Mouse (Mus musculus): ENCODE data around the gene Apln.

The Apln gene

GRCm38 (mm10) chrX:48034144-48035113, at the start of gene Apln:
Gene Apln, minus strand, starts transcription at chrX:48034853.
- no peak for TF ChIP-seq GATA4 (IDR thresholded peaks at IDR 0.05; ENCODE audit: insufficient replicate concordance, low read length)

GRCm38 (mm10) chrX:48082364-48082763, 47.7 kb upstream of the Apln start:
- TF ChIP-seq GATA4 (IDR thresholded peaks at IDR 0.05; ENCODE audit: insufficient replicate concordance, low read length): no peak

- TF ChIP-seq GATA4 (IDR thresholded peaks at IDR 0.05; ENCODE audit: insufficient replicate concordance, low read length): no peak
Observed at GRCm38 (mm10) chrX:48076806-48077425, 42.3 kb upstream of the Apln start.

- no peak for TF ChIP-seq GATA4 (IDR thresholded peaks at IDR 0.05; ENCODE audit: insufficient replicate concordance, low read length)
Observed at GRCm38 (mm10) chrX:48074691-48075090, 40.0 kb upstream of the Apln start.

DNA sequence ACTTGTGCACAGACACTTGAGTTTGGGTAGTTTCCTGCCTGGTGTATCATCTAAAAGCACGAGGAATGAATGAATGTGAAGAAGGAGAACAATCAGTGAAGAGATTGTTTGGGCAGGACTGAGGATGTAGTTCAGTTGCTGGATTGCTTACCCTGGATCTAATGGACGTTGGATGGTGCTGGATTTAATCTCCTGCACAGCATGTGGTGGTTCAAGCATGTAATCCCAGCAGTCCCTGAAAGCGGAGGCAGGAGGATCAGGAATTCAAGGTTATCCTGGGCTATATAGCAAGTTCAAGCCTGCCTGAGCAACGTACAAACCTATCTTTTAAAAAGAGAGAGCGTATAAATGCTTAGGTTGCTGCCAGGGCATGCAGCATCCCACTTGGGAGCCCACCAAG, 37.7 kb upstream of the Apln start:
- TF ChIP-seq GATA4 (IDR thresholded peaks at IDR 0.05; ENCODE audit: insufficient replicate concordance, low read length): no peak

- no peak for TF ChIP-seq GATA4 (IDR thresholded peaks at IDR 0.05; ENCODE audit: insufficient replicate concordance, low read length)
Observed at GRCm38 (mm10) chrX:48071961-48072360, 37.3 kb upstream of the Apln start.

GRCm38 (mm10) chrX:48066891-48067290, 32.2 kb upstream of the Apln start:
- TF ChIP-seq GATA4 (IDR thresholded peaks at IDR 0.05; ENCODE audit: insufficient replicate concordance, low read length): no peak

- no peak for TF ChIP-seq GATA4 (IDR thresholded peaks at IDR 0.05; ENCODE audit: insufficient replicate concordance, low read length)
Observed at GRCm38 (mm10) chrX:48064166-48064853, 29.7 kb upstream of the Apln start.

GRCm38 (mm10) chrX:48062481-48062880, 27.8 kb upstream of the Apln start:
- no peak for TF ChIP-seq GATA4 (IDR thresholded peaks at IDR 0.05; ENCODE audit: insufficient replicate concordance, low read length)

DNA sequence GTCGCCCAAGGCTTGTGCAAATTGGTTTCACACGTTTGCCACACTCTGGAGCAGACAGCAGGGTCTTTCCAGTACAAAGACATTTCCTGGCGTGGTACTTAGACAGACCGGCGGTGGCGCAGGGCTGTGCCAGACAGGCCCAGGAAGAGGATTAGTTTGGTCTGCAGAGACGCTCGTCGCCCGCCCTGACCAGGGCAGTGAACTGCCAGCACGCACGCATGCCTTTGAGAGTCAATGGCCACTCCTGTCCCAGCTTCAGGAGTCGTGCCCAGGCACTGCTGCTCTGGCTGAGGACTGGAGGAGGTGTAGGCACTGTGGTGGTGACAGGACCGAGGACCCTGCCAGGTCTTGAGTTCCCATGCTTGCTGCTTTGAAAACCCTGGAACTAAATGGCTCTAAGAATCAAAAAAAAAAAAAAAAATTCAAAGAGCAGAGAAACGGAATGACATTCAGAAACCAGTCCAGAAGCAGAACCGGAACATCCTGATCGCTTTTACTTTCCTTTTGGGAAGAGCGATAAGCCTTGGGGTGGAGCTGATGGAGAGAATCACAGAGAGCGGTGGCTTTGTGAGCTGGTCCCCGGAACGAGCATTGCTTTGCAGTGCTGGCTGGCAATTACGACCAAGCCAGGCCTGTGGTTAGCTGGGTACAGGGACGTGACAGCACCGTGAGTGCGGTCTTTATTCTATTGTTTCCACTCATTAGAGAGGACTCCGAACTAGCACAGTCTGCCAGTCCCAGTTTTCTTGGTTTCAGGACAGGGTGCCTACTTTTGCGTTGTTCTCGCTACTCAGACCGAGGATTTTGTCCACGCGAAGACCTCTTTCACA, 19.7 kb upstream of the Apln start:
- peak; percentile 13; the same call in 1 of the 2 replicates for TF ChIP-seq GATA4 (IDR thresholded peaks at IDR 0.05; ENCODE audit: insufficient replicate concordance, low read length)

- no peak for TF ChIP-seq GATA4 (IDR thresholded peaks at IDR 0.05; ENCODE audit: insufficient replicate concordance, low read length)
Observed at GRCm38 (mm10) chrX:48053743-48054142, 19.1 kb upstream of the Apln start.

DNA sequence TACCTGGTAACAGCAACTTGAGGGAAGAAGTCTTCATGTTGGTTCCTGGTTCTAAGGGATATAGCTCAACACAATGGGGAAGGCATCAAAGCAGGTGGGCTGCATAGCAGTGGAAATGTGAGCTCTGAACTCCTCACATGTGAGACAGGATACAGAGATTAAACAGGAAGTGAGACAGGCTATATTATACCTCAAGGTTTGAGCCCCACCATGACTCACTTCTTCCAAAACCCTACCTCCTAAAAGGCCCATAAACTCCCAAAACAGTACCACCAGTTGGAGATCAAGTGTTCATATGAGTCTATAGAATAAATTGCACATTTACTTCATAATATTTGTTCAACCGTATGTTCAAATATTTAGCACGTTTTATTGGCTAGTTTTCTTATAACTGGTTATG, 11.7 kb upstream of the Apln start:
- no peak for TF ChIP-seq GATA4 (IDR thresholded peaks at IDR 0.05; ENCODE audit: insufficient replicate concordance, low read length)

DNA sequence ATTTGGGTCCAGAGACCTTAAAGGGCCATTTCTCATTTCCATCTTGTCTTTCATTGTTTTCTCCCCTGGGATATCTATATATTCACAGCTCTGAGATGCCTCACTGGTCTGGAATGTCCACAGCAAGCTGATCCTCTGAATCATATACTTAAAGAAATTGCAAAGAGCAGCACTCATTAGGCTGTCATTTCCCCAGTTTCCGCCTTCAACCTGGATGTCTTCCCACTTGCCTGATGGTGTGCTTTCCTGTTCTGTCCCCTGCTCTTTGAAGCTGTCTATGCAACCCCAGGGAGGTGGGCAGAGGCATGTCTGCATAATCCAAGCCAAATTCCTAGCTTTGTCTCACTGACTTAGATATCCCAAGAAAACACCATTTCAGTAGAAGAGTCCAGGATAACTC, 9.6 kb upstream of the Apln start:
- TF ChIP-seq GATA4 (IDR thresholded peaks at IDR 0.05; ENCODE audit: insufficient replicate concordance, low read length): no peak

- no peak for TF ChIP-seq GATA4 (IDR thresholded peaks at IDR 0.05; ENCODE audit: insufficient replicate concordance, low read length)
Observed at GRCm38 (mm10) chrX:48042748-48043147, 8.1 kb upstream of the Apln start.

DNA sequence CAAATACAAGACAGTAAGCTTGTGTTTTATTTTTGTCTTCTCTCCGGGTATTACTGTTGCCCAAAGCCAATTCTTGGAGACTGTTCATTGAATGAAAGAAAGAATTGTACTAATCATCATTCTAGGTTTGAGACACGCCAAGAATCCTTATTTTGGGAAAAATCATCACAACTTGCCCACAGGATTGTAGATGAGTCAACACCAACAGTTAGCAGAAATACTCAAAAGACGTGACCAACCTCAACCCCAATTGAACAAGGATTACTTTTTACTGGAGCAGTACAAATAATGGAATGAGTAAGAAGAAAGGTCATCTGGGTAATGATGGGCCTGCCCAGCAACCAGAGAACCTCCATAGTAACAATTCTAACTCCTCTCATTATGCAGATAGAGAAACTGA, 5.7 kb upstream of the Apln start:
- no peak for TF ChIP-seq GATA4 (IDR thresholded peaks at IDR 0.05; ENCODE audit: insufficient replicate concordance, low read length)
